Mouse (Mus musculus) spleen, postnatal 4 days (tissue): ENCODE measurements around the gene Vmn1r205.
"Not testable (repeated sequence)": the region's sequence is repeated elsewhere in the genome, so short reads cannot be mapped to it uniquely, and the experiment has no call there.

ENCODE experiments used
- DNase-seq, 2 experiments: peaks; one replicate each; pipeline ENCODE4 v3.0.0; 2022; ENCODE audit warnings: low spot score in 2 of 2

The Vmn1r205 gene

GRCm38 (mm10) chr13:22592900-22593299 lies at the start of gene Vmn1r205:
TSS of gene Vmn1r205 (minus strand) at chr13:22593000.
- DNase-seq = no peak

GRCm38 (mm10) chr13:22624151-22624550 lies 31.4 kb upstream of the Vmn1r205 start, which contains the start of gene Vmn1r206:
TSS of gene Vmn1r206 (minus strand) at chr13:22624251.
- DNase-seq = not testable (repeated sequence)

- not testable (repeated sequence) for DNase-seq
Measured at GRCm38 (mm10) chr13:22583336-22583735, 9.5 kb downstream of the Vmn1r205 start.

GRCm38 (mm10) chr13:22574911-22575310 lies 17.9 kb downstream of the Vmn1r205 start:
- DNase-seq = not testable (repeated sequence)

- not testable (repeated sequence) for DNase-seq
Measured at GRCm38 (mm10) chr13:22552898-22553297, 39.9 kb downstream of the Vmn1r205 start, which contains the start of gene Vmn1r204. TSS of gene Vmn1r204 (plus strand) at chr13:22553198.
